Mouse (Mus musculus) forebrain, embryonic 12.5 days (tissue): Measurements from ENCODE around the gene Uqcr10. TPM values are rescaled to one million over a fixed set of nuclear protein-coding genes. Genes with fewer than 3 reads are reported as not detected.

Experiments
- ATAC-seq: fragments of 200-750 bp; cut with Nextera tagmentation; 2 replicates; pipeline ENCODE4 v1.8.0; 2017; ENCODE audit warnings: moderate TSS enrichment; ENCODE audit not compliant: low FRiP score
- H3K27ac ChIP-seq: fragments of 300-500 bp; sonication (generic); 2 replicates; pipeline ENCODE4 v1.5.1; 2016; ENCODE audit warnings: mild to moderate bottlenecking
- H3K27me3 ChIP-seq: fragments of 300-500 bp; sonication (generic); 2 replicates; pipeline ENCODE4 v1.6.1; 2016; ENCODE audit warnings: mild to moderate bottlenecking
- H3K36me3 ChIP-seq: fragments of 300-500 bp; sonication (generic); replicated peaks from 2 replicates; pipeline ENCODE4 v1.6.1; 2016; ENCODE audit warnings: mild to moderate bottlenecking
- H3K4me1 ChIP-seq: fragments of 300-500 bp; sonication (generic); 2 replicates; pipeline ENCODE4 v1.6.1; 2016
- H3K4me2 ChIP-seq: fragments of 300-500 bp; sonication (generic); 2 replicates; pipeline ENCODE4 v1.6.1; 2016; ENCODE audit warnings: mild to moderate bottlenecking, moderate library complexity
- H3K4me3 ChIP-seq: fragments of 300-500 bp; sonication (generic); replicated peaks from 2 replicates; pipeline ENCODE4 v1.5.1; 2016; ENCODE audit warnings: mild to moderate bottlenecking
- H3K9ac ChIP-seq: fragments of 300-500 bp; sonication (generic); 2 replicates; pipeline ENCODE4 v1.6.1; 2016; ENCODE audit warnings: mild to moderate bottlenecking
- H3K9me3 ChIP-seq: fragments of 300-500 bp; sonication (generic); 2 replicates; pipeline ENCODE4 v1.6.1; 2016
- WGBS: fragments of 180-500 bp; shearing (Covaris S2); methylation state at CpG from one replicate; pipeline ENCODE4 v1.1.7; 2016; 5-methylcytosine and 5-hydroxymethylcytosine counted together
- polyA plus RNA-seq: library from polyadenylated mRNA; unstranded; fragments of >200 nt; fragmentation: Nextera tagmentation; extraction: Ambion mirVana; gene quantifications from 2 replicates; pipeline ENCODE4 v1.2.1, GENCODE M21; 2016

Gene Uqcr10
- polyA plus RNA-seq, 1 experiment from 2014 or later, result 566 TPM

- no peak for ATAC-seq
- Histone ChIP-seq H3K36me3 (peaks cover 38% of the 10 kb centered on the region), H3K9me3 (no peaks in the 10 kb centered on the region), H3K27ac (no peak overlapping the region), H3K9ac (no peak overlapping the region), H3K4me1 (no peaks in the 10 kb centered on the region), H3K4me2 (no peak overlapping the region), H3K27me3 (no peaks in the 10 kb centered on the region), H3K4me3 (no peak overlapping the region)
- 88% methylated on average over 10 of the region's 10 CpGs for WGBS
Measured at GRCm38 (mm10) chr11:4661871-4662495, 42.2 kb downstream of the Uqcr10 start.

DNA sequence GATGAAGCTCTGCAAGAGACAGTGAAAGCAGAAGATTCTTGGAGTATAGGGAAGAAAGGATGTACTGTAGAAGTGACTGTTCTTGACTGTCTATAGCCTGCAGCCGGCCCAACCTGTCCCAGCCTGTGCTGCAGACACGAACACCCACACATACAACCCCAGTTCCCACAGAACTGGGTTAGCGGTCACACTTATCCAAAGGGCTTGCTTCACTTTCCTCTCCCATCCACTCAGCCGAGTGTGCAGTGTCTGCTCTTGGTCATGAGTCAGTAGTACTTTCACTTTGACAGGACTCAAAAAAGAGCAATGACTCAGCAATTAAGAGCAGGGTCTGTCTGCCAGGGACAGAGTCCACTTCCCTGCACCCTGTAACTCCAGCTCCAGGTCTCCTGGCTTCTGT is 42.8 kb downstream of the Uqcr10 start:
- H3K9ac ChIP-seq, result no peak overlapping the region
- H3K36me3 ChIP-seq, result peaks cover 37% of the 10 kb centered on the region
- WGBS, result 89% methylated on average over 4 of the region's 4 CpGs
- H3K27ac ChIP-seq, result no peak overlapping the region
- H3K4me1 ChIP-seq, result no peaks in the 10 kb centered on the region
- no peak overlapping the region for H3K4me2 ChIP-seq
- ATAC-seq, result no peak
- H3K9me3 ChIP-seq, result no peaks in the 10 kb centered on the region
- H3K4me3 ChIP-seq, result no peak overlapping the region
- H3K27me3 ChIP-seq, result no peaks in the 10 kb centered on the region

DNA sequence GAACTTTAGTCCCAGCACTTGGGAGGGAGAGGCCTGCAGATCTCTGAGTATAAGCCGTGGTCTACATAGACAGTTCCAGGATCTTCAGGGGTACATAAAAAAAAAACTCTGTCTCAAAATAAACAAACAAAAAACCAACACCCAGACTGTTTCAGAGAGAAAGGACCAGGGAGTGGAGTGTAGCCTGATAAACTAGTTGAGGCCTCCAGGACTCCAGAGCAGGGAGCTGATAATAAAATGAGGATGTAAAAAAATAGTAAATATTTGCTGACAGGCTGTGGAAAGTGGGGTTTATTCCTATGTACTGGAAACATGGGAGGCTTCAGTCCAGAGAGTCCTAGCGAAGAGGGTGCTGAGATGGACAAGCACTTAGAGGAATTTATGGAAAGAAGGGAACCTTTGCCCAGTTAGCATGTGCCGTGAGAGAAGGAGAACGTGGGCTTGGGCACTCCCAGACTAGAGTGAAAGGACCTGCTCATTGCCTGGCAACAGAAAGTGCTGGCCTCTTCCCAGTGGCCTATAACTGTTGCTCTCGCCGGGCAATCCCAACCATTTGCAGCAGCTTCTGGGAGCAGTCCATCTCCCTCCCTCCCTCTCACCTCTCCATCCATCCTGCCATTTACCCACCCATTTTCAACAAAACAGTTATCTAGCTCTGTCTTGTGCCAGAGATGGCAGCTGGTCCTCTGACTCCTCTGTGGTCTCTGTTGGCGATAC is 43.7 kb downstream of the Uqcr10 start:
- H3K36me3 ChIP-seq, result peaks cover 40% of the 10 kb centered on the region
- no peak overlapping the region for H3K9ac ChIP-seq
- WGBS, result 85% methylated on average over 7 of the region's 7 CpGs

DNA sequence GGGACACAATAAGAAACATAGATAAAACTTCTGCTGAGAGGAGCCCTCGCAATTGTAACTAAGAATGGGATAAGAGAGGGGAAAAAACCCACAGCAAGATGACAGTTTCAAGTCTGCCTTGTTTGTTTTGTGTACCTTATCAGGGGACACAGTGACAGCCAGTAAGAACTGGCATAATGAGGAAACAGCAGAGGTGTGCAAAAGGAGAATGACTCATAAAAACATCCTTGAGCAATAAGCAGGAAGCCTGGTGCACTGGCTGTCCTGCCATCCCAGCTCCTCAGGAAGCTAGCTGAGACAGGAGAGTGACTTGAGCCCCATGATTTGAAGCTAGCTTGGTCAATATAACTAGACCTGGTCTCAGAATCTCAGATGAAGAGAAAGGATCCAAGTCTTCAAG is 44.3 kb downstream of the Uqcr10 start:
- H3K4me2 ChIP-seq, result no peak overlapping the region
- no peak overlapping the region for H3K9ac ChIP-seq
- no peaks in the 10 kb centered on the region for H3K9me3 ChIP-seq
- H3K27ac ChIP-seq, result no peak overlapping the region
- ATAC-seq, result no peak
- H3K27me3 ChIP-seq, result no peaks in the 10 kb centered on the region
- WGBS, result 100% methylated on average over 1 of the region's 1 CpGs
- H3K36me3 ChIP-seq, result peaks cover 45% of the 10 kb centered on the region
- no peaks in the 10 kb centered on the region for H3K4me1 ChIP-seq
- no peak overlapping the region for H3K4me3 ChIP-seq

More for the DNA sequence above, 43.7 kb downstream of the Uqcr10 start:
- Histone ChIP-seq H3K4me3 (no peak overlapping the region), H3K27ac (no peak overlapping the region), H3K27me3 (no peaks in the 10 kb centered on the region), H3K4me2 (no peak overlapping the region), H3K4me1 (no peaks in the 10 kb centered on the region), H3K9me3 (no peaks in the 10 kb centered on the region)
- no peak for ATAC-seq

Other genes starting within 250 kb of the Uqcr10 start
- 46.5 and 50.1 TPM in 2 replicates for gene Mtmr3, start 109.5 kb downstream of the Uqcr10 start, polyA plus RNA-seq
- gene Gm11032, start 84.3 kb downstream of the Uqcr10 start, polyA plus RNA-seq, result not detected in 2 replicates
- 32.6 TPM in 2 replicates for gene Ascc2, start 66.6 kb downstream of the Uqcr10 start, polyA plus RNA-seq
- gene Zmat5, start 336 bp upstream of the Uqcr10 start, polyA plus RNA-seq, result 74.0 and 75.0 TPM in 2 replicates
- gene Cabp7, start 42.4 kb upstream of the Uqcr10 start, polyA plus RNA-seq, result 0.62 and 0.64 TPM in 2 replicates
- gene Nf2, start 145.2 kb upstream of the Uqcr10 start, polyA plus RNA-seq, result 72.1 and 75.6 TPM in 2 replicates
- gene Nipsnap1, start 169.6 kb upstream of the Uqcr10 start, polyA plus RNA-seq, result 95.5 and 99.9 TPM in 2 replicates
- 55.2 and 61.4 TPM in 2 replicates for gene Thoc5, start 191.0 kb upstream of the Uqcr10 start, polyA plus RNA-seq
- gene Nefh, start 243.7 kb upstream of the Uqcr10 start, polyA plus RNA-seq, result 0.36 and 0.47 TPM in 2 replicates